Mouse (Mus musculus): ENCODE data around the gene Smpd1. TPM values are rescaled to one million over a fixed set of nuclear protein-coding genes. Genes with fewer than 3 reads are reported as not detected.

Smpd1 gene
- polyA plus RNA-seq, 1 experiment = 48.4 TPM

DNA sequence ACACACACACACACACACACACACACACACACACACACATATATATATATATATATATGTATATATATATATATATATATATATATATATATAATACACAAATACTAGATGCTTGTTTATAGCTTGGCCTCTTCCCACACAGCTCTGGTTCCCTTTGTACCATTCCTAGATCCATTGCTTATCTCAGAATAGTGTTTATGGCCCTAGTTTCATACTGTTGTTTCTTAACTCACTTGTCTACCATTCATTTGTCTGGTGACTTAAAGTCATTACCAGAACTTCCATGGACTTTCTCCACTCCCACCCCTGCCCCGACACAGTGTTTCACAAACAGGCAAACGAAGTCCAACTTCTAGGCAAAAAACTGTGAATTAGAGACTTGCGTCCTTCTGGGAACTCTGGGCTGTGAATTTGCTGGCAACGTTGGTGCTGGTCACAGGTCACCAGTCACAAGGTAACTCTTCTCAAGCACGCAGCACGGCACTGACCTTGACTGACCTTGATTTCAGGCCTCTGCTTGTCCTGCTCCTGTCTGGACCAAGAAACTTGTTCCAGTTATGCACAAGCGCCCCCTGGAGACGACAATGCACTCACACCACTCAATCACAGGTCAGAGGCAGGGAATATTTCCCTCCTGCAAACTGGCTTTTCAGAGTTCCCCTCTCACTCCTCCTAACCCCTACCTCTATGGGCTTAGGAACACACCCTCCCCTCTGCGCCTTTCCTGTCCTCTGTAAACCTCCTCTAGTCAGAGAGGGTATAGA is 48.9 kb downstream of the Smpd1 start:
- peaks cover 15% of the 10 kb centered on the region for H3K27me3 ChIP-seq (replicated peaks)
- TF ChIP-seq GATA1 (IDR thresholded peaks at IDR 0.05; ENCODE audit: borderline replicate concordance, low read length) (no peak), FLI1 (IDR thresholded peaks at IDR 0.05; ENCODE audit: low read length) (no peak)
- 0 out of 2 replicates have a peak, but pooled peaks cover 3% of the 10 kb centered on the region for H3K4me1 ChIP-seq
- H3K4me3 ChIP-seq (replicated peaks) = no peak overlapping the region
- H3K9me3 ChIP-seq = peaks cover 3% of the 10 kb centered on the region; the same call in 1 of the 2 replicates
- no peaks in the 10 kb centered on the region for H3K36me3 ChIP-seq (replicated peaks; ENCODE audit: low read length)

Other genes starting within 250 kb of the Smpd1 start
- not detected in 2 replicates for gene Olfr689, start 243.2 kb upstream of the Smpd1 start, polyA plus RNA-seq (2012; ENCODE audit: insufficient read depth, low replicate concordance)
- gene Olfr690, start 220.3 kb upstream of the Smpd1 start, polyA plus RNA-seq (2012; ENCODE audit: insufficient read depth, low replicate concordance) = not detected in 2 replicates
- gene Olfr691, start 212.1 kb upstream of the Smpd1 start, polyA plus RNA-seq (2012; ENCODE audit: insufficient read depth, low replicate concordance) = 0.10 TPM in 1 of 2 replicates, not detected in the other
- not detected in 2 replicates for gene Olfr692, start 186.1 kb upstream of the Smpd1 start, polyA plus RNA-seq (2012; ENCODE audit: insufficient read depth, low replicate concordance)
- not detected in 2 replicates for gene Gm5901, start 179.3 kb upstream of the Smpd1 start, polyA plus RNA-seq (2012; ENCODE audit: insufficient read depth, low replicate concordance)
- 32.3 and 36.7 TPM in 2 replicates for gene Fam160a2, start 154.3 kb upstream of the Smpd1 start, polyA plus RNA-seq (2012; ENCODE audit: insufficient read depth, low replicate concordance)
- not detected in 2 replicates for gene Cnga4, start 149.8 kb upstream of the Smpd1 start, polyA plus RNA-seq (2012; ENCODE audit: insufficient read depth, low replicate concordance)
- gene Cckbr, start 128.6 kb upstream of the Smpd1 start, polyA plus RNA-seq (2012; ENCODE audit: insufficient read depth, low replicate concordance) = not detected in 2 replicates
- 1.0 TPM in 1 of 2 replicates, not detected in the other for gene Cavin3, start 72.1 kb upstream of the Smpd1 start, polyA plus RNA-seq (2012; ENCODE audit: insufficient read depth, low replicate concordance)
- 4.3 and 6.3 TPM in 2 replicates for gene Apbb1, start 27.3 kb downstream of the Smpd1 start, polyA plus RNA-seq (2012; ENCODE audit: insufficient read depth, low replicate concordance)
- gene Hpx, start 45.8 kb downstream of the Smpd1 start, polyA plus RNA-seq (2012; ENCODE audit: insufficient read depth, low replicate concordance) = not detected in 2 replicates
- gene Trim3, start 79.2 kb downstream of the Smpd1 start, polyA plus RNA-seq (2012; ENCODE audit: insufficient read depth, low replicate concordance) = 5.4 and 7.3 TPM in 2 replicates
- gene Timm10b, start 85.7 kb downstream of the Smpd1 start, polyA plus RNA-seq (2012; ENCODE audit: insufficient read depth, low replicate concordance) = 588 and 794 TPM in 2 replicates
- 18.8 and 50.9 TPM in 2 replicates for gene Arfip2, start 86.1 kb downstream of the Smpd1 start, polyA plus RNA-seq (2012; ENCODE audit: insufficient read depth, low replicate concordance)
- 276 and 880 TPM in 2 replicates for gene Gm45799, start 86.2 kb downstream of the Smpd1 start, polyA plus RNA-seq (2012; ENCODE audit: insufficient read depth, low replicate concordance)
- 0.63 TPM in 1 of 2 replicates, not detected in the other for gene Dnhd1, start 96.5 kb downstream of the Smpd1 start, polyA plus RNA-seq (2012; ENCODE audit: insufficient read depth, low replicate concordance)
- 241 and 315 TPM in 2 replicates for gene Ilk, start 182.2 kb downstream of the Smpd1 start, polyA plus RNA-seq (2012; ENCODE audit: insufficient read depth, low replicate concordance)
- 20.7 and 32.3 TPM in 2 replicates for gene Rrp8, start 183.0 kb downstream of the Smpd1 start, polyA plus RNA-seq (2012; ENCODE audit: insufficient read depth, low replicate concordance)
- gene Taf10, start 190.0 kb downstream of the Smpd1 start, polyA plus RNA-seq (2012; ENCODE audit: insufficient read depth, low replicate concordance) = 411 and 429 TPM in 2 replicates
- gene Tpp1, start 197.9 kb downstream of the Smpd1 start, polyA plus RNA-seq (2012; ENCODE audit: insufficient read depth, low replicate concordance) = 37.7 and 43.0 TPM in 2 replicates
- 0.27 and 0.74 TPM in 2 replicates for gene Dchs1, start 233.3 kb downstream of the Smpd1 start, polyA plus RNA-seq (2012; ENCODE audit: insufficient read depth, low replicate concordance)